Mouse (Mus musculus) heart, adult 2 months (tissue): Measurements from ENCODE around the gene Dgcr2.
A peak's percentile ranks its signal among the peaks of the same experiment; 100 is the strongest.

ENCODE experiments used
- CTCF ChIP-seq: fragments of 200-600 bp; IDR thresholded peaks from 2 replicates; pipeline ENCODE4 v1.8.1; 2022; ENCODE audit warnings: antibody characterized with exemption, mild to moderate bottlenecking, moderate library complexity
- EP300 ChIP-seq: fragments of 200-500 bp; IDR thresholded peaks from 2 replicates; pipeline ENCODE4 v1.6.1; 2011; ENCODE audit warnings: low read depth, low read length, control low read depth; ENCODE audit not compliant: insufficient read depth
- POLR2A ChIP-seq: fragments of 200-500 bp; IDR thresholded peaks from 2 replicates; pipeline ENCODE4 v1.6.1; 2011; ENCODE audit warnings: mild to moderate bottlenecking, low read depth, low read length, control low read depth; ENCODE audit not compliant: insufficient read depth

DNA sequence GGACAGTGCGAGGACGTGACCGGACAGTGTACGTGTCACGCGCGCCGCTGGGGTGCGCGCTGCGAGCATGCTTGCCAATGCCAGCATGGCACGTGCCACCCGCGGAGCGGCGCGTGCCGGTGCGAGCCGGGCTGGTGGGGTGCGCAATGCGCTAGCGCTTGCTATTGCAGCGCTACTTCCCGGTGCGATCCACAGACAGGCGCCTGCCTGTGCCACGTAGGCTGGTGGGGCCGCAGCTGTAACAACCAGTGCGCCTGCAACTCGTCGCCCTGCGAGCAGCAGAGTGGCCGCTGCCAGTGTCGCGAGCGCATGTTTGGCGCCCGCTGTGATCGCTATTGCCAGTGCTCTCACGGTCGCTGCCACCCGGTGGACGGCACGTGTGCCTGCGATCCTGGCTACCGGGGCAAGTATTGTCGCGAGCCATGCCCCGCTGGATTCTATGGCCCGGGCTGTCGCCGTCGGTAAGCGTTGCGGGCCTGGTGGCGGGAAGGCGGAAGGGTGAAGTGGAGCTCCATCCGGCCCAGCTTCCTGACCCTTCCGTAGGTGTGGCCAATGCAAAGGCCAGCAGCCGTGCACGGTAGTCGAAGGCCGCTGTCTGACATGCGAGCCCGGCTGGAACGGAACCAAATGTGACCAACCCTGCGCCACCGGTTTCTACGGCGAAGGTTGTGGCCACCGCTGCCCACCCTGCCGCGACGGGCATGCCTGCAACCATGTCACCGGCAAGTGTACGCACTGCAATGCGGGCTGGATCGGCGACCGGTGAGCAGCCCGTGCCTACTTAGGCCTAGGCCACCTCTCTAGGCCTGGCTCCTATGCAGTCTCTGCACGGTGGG lies 95.3 kb downstream of the Dgcr2 start:
- peak; percentile 39 for TF ChIP-seq CTCF
- TF ChIP-seq POLR2A = no peak
- TF ChIP-seq EP300 = no peak
